Mouse (Mus musculus): ENCODE data around the gene Casc3. TPM values are rescaled to one million over a fixed set of nuclear protein-coding genes. Genes with fewer than 3 reads are reported as not detected.

Gene Casc3
- total and polyA plus RNA-seq, 3 experiments: 14.4 to 71.7 (median 16.7) TPM

DNA sequence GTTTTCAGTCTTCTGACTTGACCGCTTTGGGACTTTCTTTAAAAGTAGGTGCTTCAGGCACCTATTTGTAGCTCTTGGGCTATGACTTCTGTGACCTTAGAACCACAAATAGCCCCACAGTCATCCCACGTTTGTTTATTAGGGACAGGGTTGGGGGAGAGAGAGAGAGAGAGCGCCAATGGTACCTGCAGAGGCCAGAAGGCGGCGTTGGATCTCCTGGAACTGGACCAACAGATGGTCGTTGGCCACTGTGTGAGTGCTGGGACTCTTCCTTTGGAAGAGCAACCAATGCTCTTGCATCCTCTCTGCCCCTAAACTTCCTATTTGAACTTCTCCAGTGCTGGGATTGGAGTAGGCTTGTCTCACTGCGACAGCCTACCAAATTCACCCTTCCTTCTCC lies 17.5 kb upstream of the Casc3 start:
- Histone ChIP-seq H3K36me3 (replicated peaks in 1 of 2; ENCODE audit: control insufficient read depth in 1 of 2, insufficient read depth in 1 of 2, low read length in 1 of 2) (no peaks in the 10 kb centered on the region), H3K4me1 (ENCODE audit: control insufficient read depth in 1 of 2, insufficient read depth in 2 of 2) (peaks cover 15 to 57% of the 10 kb centered on the region in 2 experiments)
- dilution Hi-C loops (cut with MboI; ENCODE audit: extremely low pct_ligation_motif_present, extremely low pct_unique_long_range_greater_than_20kb, low sequenced_read_pairs): no loop called here

DNA sequence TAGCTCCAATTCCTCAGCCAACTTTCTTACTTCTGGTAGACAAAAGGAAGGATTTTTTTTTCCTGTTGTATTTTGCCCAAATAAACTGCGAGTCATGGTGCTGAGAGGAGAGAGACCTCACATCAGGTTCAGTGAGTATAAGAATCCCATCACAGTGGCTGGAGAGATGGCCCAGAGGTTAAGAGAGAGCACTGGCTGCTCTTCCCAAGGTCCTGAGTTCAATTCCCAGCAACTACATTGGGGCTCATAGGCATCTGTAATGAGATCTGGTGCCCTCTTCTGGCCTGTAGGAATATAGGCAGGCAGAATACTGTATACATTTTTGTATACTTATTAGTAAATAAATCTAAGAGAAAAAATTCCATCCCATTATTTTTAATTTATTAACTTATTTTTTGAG lies 17.0 kb upstream of the Casc3 start:
- no peaks in the 10 kb centered on the region for H3K9me3 ChIP-seq (replicated peaks; ENCODE audit: low read length)
- DNase-seq (ENCODE audit: extremely low read depth): no peak
- dilution Hi-C loops (cut with MboI; ENCODE audit: extremely low pct_ligation_motif_present, extremely low pct_unique_long_range_greater_than_20kb, low sequenced_read_pairs) (no loop called here), in situ Hi-C loops (cut with MboI; ENCODE audit: low pct_ligation_motif_present, low pct_unique_long_range_greater_than_20kb, low sequenced_read_pairs) (loop anchor here (5.0 to 10.0 kb wide), 2 partner anchors 63 to 90 kb away; partner anchors contain the start of gene Med24)
- H3K4me2 ChIP-seq (ENCODE audit: insufficient read depth, low read depth, poor library complexity, severe bottlenecking): no peak overlapping the region
- no peak overlapping the region for H3K27ac ChIP-seq (ENCODE audit: insufficient read depth, low read depth)
- H3K4me1 ChIP-seq (ENCODE audit: control insufficient read depth in 1 of 2, insufficient read depth in 2 of 2): peaks cover 12 to 58% of the 10 kb centered on the region in 2 experiments
- no peak overlapping the region for H3K4me3 ChIP-seq (replicated peaks in 1 of 3; ENCODE audit: low read depth in 2 of 3, low read length in 2 of 3, poor library complexity in 1 of 3)
- H3K79me2 ChIP-seq (replicated peaks; ENCODE audit: control insufficient read depth, extremely low read depth, insufficient read depth, poor library complexity, severe bottlenecking): 0 out of 2 replicates have a peak, but pooled peaks cover 3% of the 10 kb centered on the region
- no peaks in the 10 kb centered on the region for H3K36me3 ChIP-seq (replicated peaks in 1 of 2; ENCODE audit: control insufficient read depth in 1 of 2, insufficient read depth in 1 of 2, low read length in 1 of 2)
- H3K27me3 ChIP-seq (replicated peaks): peaks cover 21% of the 10 kb centered on the region
- H3K9ac ChIP-seq (ENCODE audit: insufficient read depth, low read depth): no peak overlapping the region
- TF ChIP-seq PAX5 (IDR thresholded peaks at IDR 0.05; ENCODE audit: low read length) (no peak), POLR2A (IDR thresholded peaks at IDR 0.05; ENCODE audit: low read depth, low read length) (no peak), NELFE (IDR thresholded peaks at IDR 0.05; ENCODE audit: low read depth, low read length) (no peak), CTCF (conservative IDR thresholded peaks at IDR 0.05 in 1 of 2, IDR thresholded peaks at IDR 0.05 in 1 of 2; ENCODE audit: low read depth in 2 of 2, low read length in 2 of 2) (peak; percentile 36 to 69), MAFK (IDR thresholded peaks at IDR 0.05; ENCODE audit: insufficient replicate concordance, low read length) (0 out of 2 replicates have a peak, but pooled peaks have one; percentile 8), CHD2 (IDR thresholded peaks at IDR 0.05; ENCODE audit: low read length) (no peak), RAD21 (IDR thresholded peaks at IDR 0.05; ENCODE audit: low read depth, low read length) (peak; percentile 43), MAX (IDR thresholded peaks at IDR 0.05; ENCODE audit: low read length) (no peak), KAT2A (IDR thresholded peaks at IDR 0.05; ENCODE audit: insufficient replicate concordance, low read length) (no peak), POLR2AphosphoS2 (IDR thresholded peaks at IDR 0.05; ENCODE audit: low read depth, low read length) (no peak), CHD1 (IDR thresholded peaks at IDR 0.05; ENCODE audit: low read depth, low read length) (no peak), SMC3 (IDR thresholded peaks at IDR 0.05; ENCODE audit: low read depth, low read length) (peak; percentile 61), TCF12 (IDR thresholded peaks at IDR 0.05; ENCODE audit: low read depth, low read length) (no peak), USF1 (IDR thresholded peaks at IDR 0.05; ENCODE audit: low read depth, low read length) (no peak), NRF1 (IDR thresholded peaks at IDR 0.05; ENCODE audit: low read depth, low read length) (no peak), UBTF (IDR thresholded peaks at IDR 0.05; ENCODE audit: low read depth, low read length) (no peak), E2F4 (IDR thresholded peaks at IDR 0.05; ENCODE audit: insufficient replicate concordance, low read depth, low read length) (no peak), GABPA (IDR thresholded peaks at IDR 0.05; ENCODE audit: insufficient replicate concordance, low read depth, low read length) (no peak), ZKSCAN1 (IDR thresholded peaks at IDR 0.05; ENCODE audit: borderline replicate concordance, low read depth, low read length) (no peak), MXI1 (IDR thresholded peaks at IDR 0.05; ENCODE audit: low read depth, low read length) (no peak), MYC (IDR thresholded peaks at IDR 0.05; ENCODE audit: low read depth, low read length) (0 out of 2 replicates have a peak, but pooled peaks have one; percentile 36), ZNF384 (IDR thresholded peaks at IDR 0.05; ENCODE audit: low read depth, low read length) (no peak), TBP (conservative IDR thresholded peaks at IDR 0.05; ENCODE audit: low read depth, low read length) (0 out of 2 replicates have a peak, but pooled peaks have one; percentile 37), ZMIZ1 (IDR thresholded peaks at IDR 0.05; ENCODE audit: low read depth, low read length) (no peak), RCOR1 (conservative IDR thresholded peaks at IDR 0.05; ENCODE audit: low read depth, low read length) (no peak), ELF1 (IDR thresholded peaks at IDR 0.05; ENCODE audit: low read depth, low read length) (0 out of 2 replicates have a peak, but pooled peaks have one; percentile 18), MAZ (IDR thresholded peaks at IDR 0.05; ENCODE audit: low read depth, low read length) (no peak), EP300 (IDR thresholded peaks at IDR 0.05; ENCODE audit: low read length) (no peak), MEF2A (IDR thresholded peaks at IDR 0.05; ENCODE audit: borderline replicate concordance, low read depth, low read length) (0 out of 2 replicates have a peak, but pooled peaks have one; percentile 15), ETS1 (conservative IDR thresholded peaks at IDR 0.05; ENCODE audit: low read depth, low read length) (no peak), BHLHE40 (IDR thresholded peaks at IDR 0.05; ENCODE audit: low read depth, low read length) (no peak), JUND (conservative IDR thresholded peaks at IDR 0.05; ENCODE audit: low read depth, low read length) (no peak)

More for the DNA sequence above, 17.5 kb upstream of the Casc3 start:
- no peak for TF ChIP-seq ELF1 (IDR thresholded peaks at IDR 0.05; ENCODE audit: low read depth, low read length)
- TF ChIP-seq POLR2A (IDR thresholded peaks at IDR 0.05; ENCODE audit: low read depth, low read length): no peak
- TF ChIP-seq CTCF (conservative IDR thresholded peaks at IDR 0.05 in 1 of 2, IDR thresholded peaks at IDR 0.05 in 1 of 2; ENCODE audit: low read depth in 2 of 2, low read length in 2 of 2): peak in 1 of 2 experiments; percentile 3; a peak in 1 of 4 replicates
- peak overlapping the region; percentile 35; the same call in 1 of the 2 replicates for H3K4me2 ChIP-seq (ENCODE audit: insufficient read depth, low read depth, poor library complexity, severe bottlenecking)
- no peak overlapping the region for H3K27ac ChIP-seq (ENCODE audit: insufficient read depth, low read depth)
- no peak overlapping the region for H3K4me3 ChIP-seq (replicated peaks in 1 of 3; ENCODE audit: low read depth in 2 of 3, low read length in 2 of 3, poor library complexity in 1 of 3)
- H3K27me3 ChIP-seq (replicated peaks): peaks cover 22% of the 10 kb centered on the region
- no peaks in the 10 kb centered on the region for H3K9me3 ChIP-seq (replicated peaks; ENCODE audit: low read length)
- no peak for DNase-seq (ENCODE audit: extremely low read depth)
- in situ Hi-C loops (cut with MboI; ENCODE audit: low pct_ligation_motif_present, low pct_unique_long_range_greater_than_20kb, low sequenced_read_pairs): loop anchor here (5.0 to 10.0 kb wide), 2 partner anchors 62 to 90 kb away; partner anchors contain the start of gene Med24
- no peak overlapping the region for H3K9ac ChIP-seq (ENCODE audit: insufficient read depth, low read depth)
- 0 out of 2 replicates have a peak, but pooled peaks cover 3% of the 10 kb centered on the region for H3K79me2 ChIP-seq (replicated peaks; ENCODE audit: control insufficient read depth, extremely low read depth, insufficient read depth, poor library complexity, severe bottlenecking)

Measured in CH12.LX (cell line).